Mouse (Mus musculus): ENCODE measurements around the gene Galm. TPM values are rescaled to one million over a fixed set of nuclear protein-coding genes. Genes with fewer than 3 reads are reported as not detected.

The Galm gene
- polyA plus RNA-seq, 1 experiment from 2014 or later = 73.5 TPM

DNA sequence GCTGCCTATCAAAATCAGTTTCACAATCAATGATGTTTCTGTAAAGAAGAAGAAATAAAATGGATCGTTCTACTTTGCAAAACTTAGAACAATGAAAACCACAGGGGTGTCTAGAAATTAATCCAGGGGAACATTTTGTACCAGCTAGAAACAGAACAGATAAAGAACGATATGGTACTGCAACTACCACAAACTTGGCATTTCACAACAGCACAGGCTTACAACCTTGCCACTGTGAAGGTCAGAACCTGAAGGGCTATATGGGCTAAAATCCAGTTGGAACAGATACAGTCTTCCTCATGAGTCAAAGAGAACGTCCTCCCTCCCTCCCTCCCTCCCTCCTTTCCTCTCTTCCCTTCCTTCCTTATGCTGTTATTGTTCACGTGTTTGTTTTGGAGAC is 36.7 kb upstream of the Galm start:
- TF ChIP-seq CTCF (IDR thresholded peaks at IDR 0.05; ENCODE audit: low read depth) = no peak

DNA sequence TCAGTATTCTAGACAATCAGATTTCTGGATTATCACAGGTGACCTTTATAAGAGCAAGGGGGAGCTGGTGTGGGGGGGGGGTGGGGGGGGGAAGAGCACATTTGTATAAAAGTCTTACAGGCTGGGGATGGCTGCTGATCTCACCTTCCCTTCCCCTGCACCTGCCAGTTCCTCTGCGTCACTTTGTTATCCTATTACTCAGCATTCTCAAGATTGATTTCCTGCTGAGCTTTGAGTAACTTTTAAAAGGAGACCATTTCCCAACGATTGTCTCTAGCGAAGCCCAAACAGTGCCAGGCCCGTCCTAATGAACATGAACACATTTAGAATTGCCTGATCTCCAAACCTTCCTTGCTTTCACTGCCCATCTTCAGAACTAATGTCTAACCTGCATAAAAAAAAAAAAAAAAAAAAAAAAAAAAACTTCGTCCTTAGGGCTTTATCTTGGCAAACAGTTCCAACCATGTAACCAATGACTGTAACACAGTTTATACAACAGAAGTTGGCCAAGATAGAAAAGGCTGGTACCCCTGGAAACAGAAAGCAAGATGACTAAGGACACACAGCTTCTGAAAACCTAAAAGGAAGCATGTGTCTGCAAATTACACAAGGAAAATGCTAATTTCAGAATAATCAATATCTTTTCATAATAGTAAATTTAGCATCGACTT is 35.3 kb upstream of the Galm start:
- WGBS = 41% methylated on average over 6 of the region's 6 CpGs
- Histone ChIP-seq H3K4me2 (replicated peaks; ENCODE audit: low read depth) (no peak overlapping the region), H3K27me3 (replicated peaks; ENCODE audit: control insufficient read depth, insufficient read depth, low read length) (no peaks in the 10 kb centered on the region), H3K9me3 (ENCODE audit: control insufficient read depth) (no peaks in the 10 kb centered on the region), H3K27ac (ENCODE audit: low read depth, low read length) (no peak overlapping the region), H3K36me3 (ENCODE audit: control insufficient read depth, insufficient read depth) (no peaks in the 10 kb centered on the region), H3K9ac (ENCODE audit: low read depth, low read length) (no peak overlapping the region), H3K4me1 (replicated peaks; ENCODE audit: control insufficient read depth, insufficient read depth, low read length) (no peaks in the 10 kb centered on the region), H3K4me3 (ENCODE audit: low read depth, low read length) (no peak overlapping the region)
- ATAC-seq = no peak
- TF ChIP-seq CTCF (IDR thresholded peaks at IDR 0.05; ENCODE audit: low read depth) = no peak

More for the DNA sequence above, 36.7 kb upstream of the Galm start:
- no peaks in the 10 kb centered on the region for H3K4me1 ChIP-seq (replicated peaks; ENCODE audit: control insufficient read depth, insufficient read depth, low read length)
- H3K9me3 ChIP-seq (ENCODE audit: control insufficient read depth) = no peaks in the 10 kb centered on the region
- no peaks in the 10 kb centered on the region for H3K36me3 ChIP-seq (ENCODE audit: control insufficient read depth, insufficient read depth)
- H3K4me2 ChIP-seq (replicated peaks; ENCODE audit: low read depth) = no peak overlapping the region
- ATAC-seq = no peak
- no peaks in the 10 kb centered on the region for H3K27me3 ChIP-seq (replicated peaks; ENCODE audit: control insufficient read depth, insufficient read depth, low read length)
- no peak overlapping the region for H3K27ac ChIP-seq (ENCODE audit: low read depth, low read length)
- no peak overlapping the region for H3K9ac ChIP-seq (ENCODE audit: low read depth, low read length)
- WGBS = 64% methylated on average over 4 of the region's 4 CpGs
- no peak overlapping the region for H3K4me3 ChIP-seq (ENCODE audit: low read depth, low read length)

DNA sequence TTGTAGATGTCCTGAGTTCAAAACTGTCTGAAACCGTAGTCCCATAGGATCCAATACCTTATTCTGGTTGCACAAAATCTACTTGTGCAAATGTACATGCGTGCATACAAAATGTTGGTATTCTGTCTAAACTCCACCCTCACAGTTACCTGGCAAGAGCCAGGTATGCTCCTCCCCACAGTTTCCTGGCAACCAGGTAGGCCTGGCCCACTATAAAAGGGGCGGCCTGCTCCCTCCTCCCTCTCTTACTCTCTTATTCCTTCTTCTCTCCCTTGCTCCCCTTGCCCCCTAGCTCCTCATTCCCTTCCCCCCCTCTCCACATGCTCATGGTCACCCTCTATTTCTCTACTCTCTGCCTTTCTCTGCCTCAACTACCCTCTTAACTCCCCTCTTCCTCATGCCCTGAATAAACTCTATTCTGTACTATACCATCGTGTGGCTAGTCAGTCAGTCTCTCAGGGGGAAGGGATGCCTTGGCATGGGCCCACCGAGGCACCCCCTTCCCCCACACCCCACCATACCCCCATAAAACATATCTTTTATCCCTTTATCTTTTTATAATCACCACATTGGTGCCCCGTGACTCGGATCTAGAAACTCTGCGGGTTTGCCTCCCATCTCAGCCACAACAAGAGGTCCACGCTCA is 31.9 kb upstream of the Galm start:
- H3K4me2 ChIP-seq (replicated peaks; ENCODE audit: low read depth) = peak overlapping the region; percentile 62
- H3K4me1 ChIP-seq (replicated peaks; ENCODE audit: control insufficient read depth, insufficient read depth, low read length) = no peaks in the 10 kb centered on the region
- peak overlapping the region; percentile 29 for H3K4me3 ChIP-seq (ENCODE audit: low read depth, low read length)
- no peak for ATAC-seq
- no peaks in the 10 kb centered on the region for H3K9me3 ChIP-seq (ENCODE audit: control insufficient read depth)
- peak overlapping the region; percentile 46; the same call in 1 of the 2 replicates for H3K27ac ChIP-seq (ENCODE audit: low read depth, low read length)
- H3K27me3 ChIP-seq (replicated peaks; ENCODE audit: control insufficient read depth, insufficient read depth, low read length) = no peaks in the 10 kb centered on the region
- no peak overlapping the region for H3K9ac ChIP-seq (ENCODE audit: low read depth, low read length)
- WGBS = 60% methylated on average over 9 of the region's 9 CpGs
- TF ChIP-seq CTCF (IDR thresholded peaks at IDR 0.05; ENCODE audit: low read depth) = no peak
- H3K36me3 ChIP-seq (ENCODE audit: control insufficient read depth, insufficient read depth) = no peaks in the 10 kb centered on the region

DNA sequence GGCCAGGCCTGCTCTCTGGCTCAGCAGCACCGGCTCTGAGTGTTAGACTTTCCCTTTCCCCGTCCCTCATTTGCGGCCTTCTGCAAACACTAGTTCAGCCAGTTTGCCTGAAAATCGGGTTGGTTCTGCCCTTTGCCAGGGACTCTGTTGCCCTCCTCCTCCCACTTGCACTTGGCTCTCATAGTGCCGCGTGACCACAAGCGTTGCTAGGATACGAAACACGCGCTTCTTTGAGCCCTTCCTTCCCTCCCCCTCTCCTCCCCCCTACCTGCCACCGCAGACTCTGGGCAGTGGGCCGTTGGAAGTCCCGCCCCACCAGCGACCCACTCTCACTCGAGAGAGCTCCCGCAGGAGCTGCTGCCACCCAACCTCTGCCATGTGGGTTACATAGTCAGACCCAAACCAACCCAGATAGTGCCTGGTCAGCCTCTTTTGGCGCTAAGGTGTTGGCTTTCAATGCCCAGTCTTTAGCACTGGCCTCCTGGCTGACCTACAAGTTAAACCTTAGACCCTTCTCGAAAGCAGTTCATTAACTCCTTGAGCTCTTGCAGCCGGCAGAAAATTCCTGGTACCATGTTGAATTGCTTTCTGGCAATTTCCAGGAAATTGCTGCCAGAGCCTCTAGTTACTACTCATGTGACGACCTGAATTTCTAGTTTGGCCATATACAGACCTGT is 31.1 kb upstream of the Galm start:
- ATAC-seq = peak; percentile 87
- 11% methylated on average over 20 of the region's 20 CpGs for WGBS
- no peaks in the 10 kb centered on the region for H3K36me3 ChIP-seq (ENCODE audit: control insufficient read depth, insufficient read depth)
- peak overlapping the region; percentile 62 for H3K4me2 ChIP-seq (replicated peaks; ENCODE audit: low read depth)
- H3K27me3 ChIP-seq (replicated peaks; ENCODE audit: control insufficient read depth, insufficient read depth, low read length) = no peaks in the 10 kb centered on the region
- H3K27ac ChIP-seq (ENCODE audit: low read depth, low read length) = peak overlapping the region; percentile 50; the same call in 1 of the 2 replicates
- H3K9me3 ChIP-seq (ENCODE audit: control insufficient read depth) = no peaks in the 10 kb centered on the region
- H3K9ac ChIP-seq (ENCODE audit: low read depth, low read length) = no peak overlapping the region
- TF ChIP-seq CTCF (IDR thresholded peaks at IDR 0.05; ENCODE audit: low read depth) = no peak
- peak overlapping the region; percentile 29 for H3K4me3 ChIP-seq (ENCODE audit: low read depth, low read length)
- H3K4me1 ChIP-seq (replicated peaks; ENCODE audit: control insufficient read depth, insufficient read depth, low read length) = no peaks in the 10 kb centered on the region

DNA sequence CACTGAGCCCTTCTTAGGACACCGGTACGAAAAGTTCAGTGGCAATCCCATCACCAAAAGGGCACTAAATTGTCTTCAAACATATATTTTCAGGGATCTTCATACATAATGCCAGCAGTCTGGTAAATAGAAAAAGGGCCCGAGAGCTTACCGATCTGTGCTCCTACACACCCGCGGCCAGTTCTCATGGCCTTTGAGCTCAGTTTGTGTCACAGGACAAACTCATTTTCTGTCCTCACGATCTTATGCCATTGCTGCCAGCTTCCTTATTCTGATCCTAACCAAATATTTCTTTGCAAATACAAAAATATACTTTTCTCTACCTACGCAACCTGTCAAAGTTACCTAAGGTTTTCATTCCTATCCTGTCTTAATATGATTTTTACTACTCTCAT is 30.6 kb upstream of the Galm start:
- ATAC-seq = no peak; the same call in 1 of the 2 replicates
- Histone ChIP-seq H3K4me3 (ENCODE audit: low read depth, low read length) (no peak overlapping the region), H3K4me1 (replicated peaks; ENCODE audit: control insufficient read depth, insufficient read depth, low read length) (no peaks in the 10 kb centered on the region), H3K27me3 (replicated peaks; ENCODE audit: control insufficient read depth, insufficient read depth, low read length) (no peaks in the 10 kb centered on the region), H3K9me3 (ENCODE audit: control insufficient read depth) (no peaks in the 10 kb centered on the region), H3K27ac (ENCODE audit: low read depth, low read length) (0 out of 2 replicates have a peak overlapping the region, but pooled peaks have one; percentile 50), H3K9ac (ENCODE audit: low read depth, low read length) (no peak overlapping the region), H3K4me2 (replicated peaks; ENCODE audit: low read depth) (peak overlapping the region; percentile 62), H3K36me3 (ENCODE audit: control insufficient read depth, insufficient read depth) (no peaks in the 10 kb centered on the region)
- WGBS = 53% methylated on average over 8 of the region's 8 CpGs
- TF ChIP-seq CTCF (IDR thresholded peaks at IDR 0.05; ENCODE audit: low read depth) = no peak

DNA sequence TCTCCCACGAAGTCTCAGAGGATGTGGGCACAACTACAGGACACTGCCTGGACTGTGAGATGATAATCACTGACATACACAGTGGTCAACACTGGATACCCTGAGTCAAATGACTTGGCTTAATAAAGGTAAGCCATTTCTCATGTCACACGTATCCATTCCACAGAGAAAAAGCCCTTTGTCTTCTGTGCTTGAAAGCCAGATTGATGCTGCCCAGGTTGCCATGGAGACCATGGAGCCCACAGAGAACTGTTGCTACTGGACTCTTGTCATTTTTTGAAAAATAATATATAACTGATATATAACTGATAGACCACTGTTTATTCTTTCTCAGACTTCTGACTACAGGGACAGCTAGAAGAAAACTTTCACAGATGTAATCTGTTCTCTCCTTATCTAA is 30.1 kb upstream of the Galm start:
- ATAC-seq = no peak
- H3K27me3 ChIP-seq (replicated peaks; ENCODE audit: control insufficient read depth, insufficient read depth, low read length) = no peaks in the 10 kb centered on the region
- H3K27ac ChIP-seq (ENCODE audit: low read depth, low read length) = no peak overlapping the region
- H3K4me2 ChIP-seq (replicated peaks; ENCODE audit: low read depth) = no peak overlapping the region
- no peaks in the 10 kb centered on the region for H3K4me1 ChIP-seq (replicated peaks; ENCODE audit: control insufficient read depth, insufficient read depth, low read length)
- 39% methylated on average over 2 of the region's 2 CpGs for WGBS
- H3K9ac ChIP-seq (ENCODE audit: low read depth, low read length) = no peak overlapping the region
- no peak overlapping the region for H3K4me3 ChIP-seq (ENCODE audit: low read depth, low read length)
- H3K9me3 ChIP-seq (ENCODE audit: control insufficient read depth) = no peaks in the 10 kb centered on the region
- no peaks in the 10 kb centered on the region for H3K36me3 ChIP-seq (ENCODE audit: control insufficient read depth, insufficient read depth)
- TF ChIP-seq CTCF (IDR thresholded peaks at IDR 0.05; ENCODE audit: low read depth) = no peak
